Mouse (Mus musculus) midbrain, embryonic 12.5 days (tissue): ENCODE measurements at regions not wholly inside any gene's neighbourhood (a gene's known extent, or its start where the extent isn't known, plus 50 kb on each side); places are given as distances from the start of the nearest gene placed in this dataset.

ENCODE experiments used
- ATAC-seq: fragments of 200-750 bp; cut with Nextera tagmentation; 2 replicates; pipeline ENCODE4 v1.8.0; 2017; ENCODE audit warnings: low read depth, moderate TSS enrichment, moderate library complexity; ENCODE audit not compliant: low FRiP score
- H3K27ac ChIP-seq: fragments of 300-500 bp; sonication (generic); replicated peaks from 2 replicates; pipeline ENCODE4 v1.5.1; 2016; ENCODE audit warnings: mild to moderate bottlenecking
- H3K27me3 ChIP-seq: fragments of 300-500 bp; sonication (generic); 2 replicates; pipeline ENCODE4 v1.6.1; 2016; ENCODE audit warnings: mild to moderate bottlenecking
- H3K36me3 ChIP-seq: fragments of 300-500 bp; sonication (generic); 2 replicates; pipeline ENCODE4 v1.6.1; 2016
- H3K4me1 ChIP-seq: fragments of 300-500 bp; sonication (generic); 2 replicates; pipeline ENCODE4 v1.6.1; 2016
- H3K4me2 ChIP-seq: fragments of 300-500 bp; sonication (generic); replicated peaks from 2 replicates; pipeline ENCODE4 v1.6.1; 2016; ENCODE audit warnings: mild to moderate bottlenecking, moderate library complexity
- H3K4me3 ChIP-seq: fragments of 300-500 bp; sonication (generic); 2 replicates; pipeline ENCODE4 v1.5.1; 2016; ENCODE audit warnings: mild to moderate bottlenecking
- H3K9ac ChIP-seq: fragments of 300-500 bp; sonication (generic); replicated peaks from 2 replicates; pipeline ENCODE4 v1.6.1; 2016; ENCODE audit warnings: mild to moderate bottlenecking, moderate library complexity
- H3K9me3 ChIP-seq: fragments of 300-500 bp; sonication (generic); 2 replicates; pipeline ENCODE4 v1.6.1; 2016; ENCODE audit warnings: mild to moderate bottlenecking
- WGBS: fragments of 180-500 bp; shearing (Covaris S2); methylation state at CpG from one replicate; pipeline ENCODE4 v1.1.7; 2016; 5-methylcytosine and 5-hydroxymethylcytosine counted together

GRCm38 (mm10) chr13:116795041-116795440 is 230.3 kb downstream of the Parp8 start:
- Histone ChIP-seq H3K27me3 (no peaks in the 10 kb centered on the region), H3K36me3 (no peaks in the 10 kb centered on the region), H3K4me1 (no peaks in the 10 kb centered on the region), H3K9ac (no peak overlapping the region), H3K4me2 (no peak overlapping the region), H3K4me3 (no peak overlapping the region), H3K9me3 (no peaks in the 10 kb centered on the region), H3K27ac (no peak overlapping the region)
- ATAC-seq = no peak
- 48% methylated on average over 2 of the region's 2 CpGs for WGBS

GRCm38 (mm10) chr13:116781616-116782015 is 243.7 kb downstream of the Parp8 start:
- no peak for ATAC-seq
- Histone ChIP-seq H3K4me2 (no peak overlapping the region), H3K4me1 (no peaks in the 10 kb centered on the region), H3K36me3 (no peaks in the 10 kb centered on the region), H3K27ac (no peak overlapping the region), H3K9ac (no peak overlapping the region), H3K27me3 (no peaks in the 10 kb centered on the region), H3K9me3 (no peaks in the 10 kb centered on the region), H3K4me3 (no peak overlapping the region)

- no peaks in the 10 kb centered on the region for H3K27me3 ChIP-seq
- H3K4me1 ChIP-seq = no peaks in the 10 kb centered on the region
- no peak for ATAC-seq
- no peak overlapping the region for H3K4me3 ChIP-seq
- no peaks in the 10 kb centered on the region for H3K9me3 ChIP-seq
- no peaks in the 10 kb centered on the region for H3K36me3 ChIP-seq
- H3K4me2 ChIP-seq = no peak overlapping the region
- no peak overlapping the region for H3K9ac ChIP-seq
- H3K27ac ChIP-seq = no peak overlapping the region
- 87% methylated on average over 3 of the region's 3 CpGs for WGBS
Measured at GRCm38 (mm10) chr13:116765491-116765890, 259.8 kb downstream of the Parp8 start.

- no peak for ATAC-seq
- Histone ChIP-seq H3K4me3 (no peak overlapping the region), H3K27ac (no peak overlapping the region), H3K4me1 (no peaks in the 10 kb centered on the region), H3K27me3 (no peaks in the 10 kb centered on the region), H3K9me3 (no peaks in the 10 kb centered on the region), H3K4me2 (no peak overlapping the region), H3K36me3 (no peaks in the 10 kb centered on the region), H3K9ac (no peak overlapping the region)
- WGBS = 94% methylated on average over 2 of the region's 2 CpGs
Measured at GRCm38 (mm10) chr13:116759912-116760311, 265.4 kb downstream of the Parp8 start.

- Histone ChIP-seq H3K9me3 (no peaks in the 10 kb centered on the region), H3K4me2 (no peak overlapping the region), H3K27me3 (no peaks in the 10 kb centered on the region), H3K36me3 (no peaks in the 10 kb centered on the region), H3K9ac (no peak overlapping the region), H3K4me1 (no peaks in the 10 kb centered on the region), H3K4me3 (no peak overlapping the region), H3K27ac (no peak overlapping the region)
- WGBS = 85% methylated on average over 4 of the region's 4 CpGs
- ATAC-seq = no peak
Measured at GRCm38 (mm10) chr13:116740825-116741224, 284.5 kb downstream of the Parp8 start.

GRCm38 (mm10) chr13:116723361-116724153 is 301.8 kb downstream of the Parp8 start:
- no peak overlapping the region for H3K4me3 ChIP-seq
- WGBS = 69% methylated on average over 14 of the region's 14 CpGs
- H3K4me1 ChIP-seq = no peaks in the 10 kb centered on the region
- H3K9me3 ChIP-seq = no peaks in the 10 kb centered on the region
- H3K27me3 ChIP-seq = no peaks in the 10 kb centered on the region
- no peak overlapping the region for H3K9ac ChIP-seq
- no peaks in the 10 kb centered on the region for H3K36me3 ChIP-seq
- no peak for ATAC-seq
- H3K4me2 ChIP-seq = no peak overlapping the region
- H3K27ac ChIP-seq = no peak overlapping the region

GRCm38 (mm10) chr13:116714809-116715208 is 310.5 kb downstream of the Parp8 start:
- H3K9me3 ChIP-seq = no peaks in the 10 kb centered on the region
- ATAC-seq = no peak
- H3K4me2 ChIP-seq = no peak overlapping the region
- H3K4me1 ChIP-seq = peaks cover 10% of the 10 kb centered on the region
- H3K9ac ChIP-seq = no peak overlapping the region
- no peak overlapping the region for H3K4me3 ChIP-seq
- 17% methylated on average over 5 of the region's 5 CpGs for WGBS
- H3K36me3 ChIP-seq = no peaks in the 10 kb centered on the region
- H3K27ac ChIP-seq = no peak overlapping the region
- peaks cover 47% of the 10 kb centered on the region for H3K27me3 ChIP-seq

- under 1% methylated on average over 24 of the region's 24 CpGs for WGBS
- Histone ChIP-seq H3K27ac (no peak overlapping the region), H3K36me3 (no peaks in the 10 kb centered on the region), H3K4me3 (peak overlapping the region; percentile 29), H3K4me2 (peak overlapping the region; percentile 60), H3K27me3 (peaks cover 75% of the 10 kb centered on the region), H3K4me1 (peaks cover 35% of the 10 kb centered on the region), H3K9me3 (no peaks in the 10 kb centered on the region), H3K9ac (no peak overlapping the region; the same call in 1 of the 2 replicates)
- ATAC-seq = peak; percentile 72
Measured at GRCm38 (mm10) chr13:116711866-116712593, 313.3 kb downstream of the Parp8 start.

GRCm38 (mm10) chr13:116711148-116711865 is 314.0 kb downstream of the Parp8 start:
- H3K4me2 ChIP-seq = peak overlapping the region; percentile 60
- H3K27me3 ChIP-seq = peaks cover 75% of the 10 kb centered on the region
- no peaks in the 10 kb centered on the region for H3K36me3 ChIP-seq
- H3K9me3 ChIP-seq = no peaks in the 10 kb centered on the region
- H3K4me3 ChIP-seq = peak overlapping the region; percentile 29
- ATAC-seq = peak; percentile 65
- peaks cover 39% of the 10 kb centered on the region for H3K4me1 ChIP-seq
- H3K27ac ChIP-seq = no peak overlapping the region
- under 1% methylated on average over 22 of the region's 22 CpGs for WGBS
- no peak overlapping the region; the same call in 1 of the 2 replicates for H3K9ac ChIP-seq

- Histone ChIP-seq H3K9me3 (no peaks in the 10 kb centered on the region), H3K36me3 (no peaks in the 10 kb centered on the region), H3K4me3 (no peak overlapping the region), H3K27ac (no peak overlapping the region), H3K9ac (no peak overlapping the region), H3K27me3 (peaks cover 82% of the 10 kb centered on the region), H3K4me2 (no peak overlapping the region), H3K4me1 (peaks cover 46% of the 10 kb centered on the region)
- WGBS = 8% methylated on average over 7 of the region's 7 CpGs
- no peak for ATAC-seq
Measured at GRCm38 (mm10) chr13:116709671-116710070, 315.7 kb downstream of the Parp8 start.

- WGBS = 0% methylated on average over 16 of the region's 16 CpGs
- H3K27me3 ChIP-seq = peaks cover 84% of the 10 kb centered on the region
- H3K9ac ChIP-seq = no peak overlapping the region
- H3K27ac ChIP-seq = no peak overlapping the region; the same call in 1 of the 2 replicates
- peak overlapping the region; percentile 17 for H3K4me3 ChIP-seq
- no peaks in the 10 kb centered on the region for H3K9me3 ChIP-seq
- no peaks in the 10 kb centered on the region for H3K36me3 ChIP-seq
- peaks cover 46% of the 10 kb centered on the region for H3K4me1 ChIP-seq
- no peak for ATAC-seq
- peak overlapping the region; percentile 44 for H3K4me2 ChIP-seq
Measured at GRCm38 (mm10) chr13:116708846-116709245, 316.5 kb downstream of the Parp8 start.

- no peaks in the 10 kb centered on the region for H3K36me3 ChIP-seq
- H3K27ac ChIP-seq = no peak overlapping the region
- ATAC-seq = no peak
- H3K9me3 ChIP-seq = no peaks in the 10 kb centered on the region
- under 1% methylated on average over 7 of the region's 7 CpGs for WGBS
- H3K27me3 ChIP-seq = peaks cover 81% of the 10 kb centered on the region
- H3K4me3 ChIP-seq = peak overlapping the region; percentile 17
- no peak overlapping the region for H3K9ac ChIP-seq
- H3K4me1 ChIP-seq = peaks cover 46% of the 10 kb centered on the region
- peak overlapping the region; percentile 44 for H3K4me2 ChIP-seq
Measured at GRCm38 (mm10) chr13:116708456-116708780, 316.9 kb downstream of the Parp8 start.
